In the genomic region with DNA sequence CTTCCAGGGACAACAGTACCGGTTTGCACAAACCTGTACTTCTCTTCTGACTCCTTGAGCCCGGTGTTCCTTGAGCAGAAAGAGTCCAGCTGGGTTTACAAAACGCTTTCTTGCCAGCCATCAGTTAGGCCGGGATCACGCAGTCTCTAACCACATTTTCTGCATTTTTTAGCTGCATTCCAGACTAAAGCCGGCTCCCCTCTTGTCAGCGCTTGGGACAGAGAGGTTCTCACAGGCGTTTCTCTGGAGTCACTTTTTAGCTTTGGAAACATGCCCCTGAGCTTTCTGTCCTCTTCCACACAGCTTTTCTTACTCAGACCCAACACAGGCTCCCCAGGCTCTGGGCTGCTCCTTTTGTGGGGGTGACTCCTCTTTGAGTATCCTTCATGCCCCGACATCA, we compare ENCODE assay signal across 10 mouse cellular contexts. TPM values are rescaled to one million over a fixed set of nuclear protein-coding genes. Genes with fewer than 3 reads are reported as not detected.
DNase-seq lines count a peak whose midpoint lies in the region; ATAC-seq and TF ChIP-seq lines count a peak whose summit lies in the region.
"Had no signal": no experiment of that assay in that cellular context is flagged by ENCODE, and none has a peak within 500 bp of the region (broad histone marks: within the 10 kb centered on the region; RNA-seq: fewer than 3 reads in every experiment).

No protein-coding gene starts in this region.

- no peak for DNase-seq in forebrain, embryonic 10.5 days (ENCODE audit: extremely low spot score, low spot score)
- DNase-seq in forebrain, embryonic 14.5 days (ENCODE audit: low spot score), result no peak
- DNase-seq in lung, embryonic 14.5 days, result no peak
- no peak for DNase-seq in lung, postnatal 4 days
- peak; percentile 19 for DNase-seq in midbrain, embryonic 14.5 days
- DNase-seq in right cerebral cortex, postnatal 4 days, result no peak
- no peak for DNase-seq in left cerebral cortex, postnatal 14 days (ENCODE audit: low spot score in 2 of 2)
- DNase-seq: adrenal gland, postnatal 25 days; heart, adult 18-20 months had no signal

- H3K27ac ChIP-seq in forebrain, embryonic 10.5 days, result no peak overlapping the region
- H3K27ac ChIP-seq in forebrain, embryonic 14.5 days (ENCODE audit: low read depth, low read length), result no peak overlapping the region
- no peak overlapping the region for H3K27ac ChIP-seq in lung, embryonic 14.5 days (ENCODE audit: low read depth)
- H3K27ac ChIP-seq in hindbrain, embryonic 13.5 days, result peak overlapping the region; percentile 92
- H3K27ac ChIP-seq in midbrain, embryonic 14.5 days (replicated peaks; ENCODE audit: low read depth, low read length), result no peak overlapping the region

- WGBS in forebrain, embryonic 10.5 days, result under 1% methylated on average over 9 of the region's 9 CpGs
- WGBS in forebrain, embryonic 14.5 days, result 0% methylated on average over 9 of the region's 9 CpGs
- WGBS in lung, embryonic 14.5 days, result 0% methylated on average over 9 of the region's 9 CpGs
- WGBS in hindbrain, embryonic 13.5 days, result 0% methylated on average over 9 of the region's 9 CpGs
- under 1% methylated on average over 9 of the region's 9 CpGs for WGBS in midbrain, embryonic 14.5 days

- peaks cover 83% of the 10 kb centered on the region for H3K4me1 ChIP-seq in forebrain, embryonic 10.5 days
- peaks cover 2% of the 10 kb centered on the region for H3K4me1 ChIP-seq in forebrain, embryonic 14.5 days (ENCODE audit: control insufficient read depth, insufficient read depth, low read length)
- H3K4me1 ChIP-seq in lung, embryonic 14.5 days (ENCODE audit: insufficient read depth), result no peaks in the 10 kb centered on the region
- peaks cover 92% of the 10 kb centered on the region for H3K4me1 ChIP-seq in hindbrain, embryonic 13.5 days (replicated peaks)
- H3K4me1 ChIP-seq in midbrain, embryonic 14.5 days (ENCODE audit: control insufficient read depth, insufficient read depth, low read length), result peaks cover 21% of the 10 kb centered on the region

- H3K36me3 ChIP-seq in forebrain, embryonic 10.5 days (replicated peaks), result no peaks in the 10 kb centered on the region
- H3K36me3 ChIP-seq in forebrain, embryonic 14.5 days (ENCODE audit: control insufficient read depth, insufficient read depth, low read length), result no peaks in the 10 kb centered on the region
- H3K36me3 ChIP-seq in lung, embryonic 14.5 days (ENCODE audit: insufficient read depth), result no peaks in the 10 kb centered on the region
- no peaks in the 10 kb centered on the region for H3K36me3 ChIP-seq in hindbrain, embryonic 13.5 days
- H3K36me3 ChIP-seq in midbrain, embryonic 14.5 days (ENCODE audit: control insufficient read depth, insufficient read depth, low read length), result no peaks in the 10 kb centered on the region

- peak overlapping the region; percentile 37 for H3K4me3 ChIP-seq in forebrain, embryonic 10.5 days
- no peak overlapping the region for H3K4me3 ChIP-seq in forebrain, embryonic 14.5 days (ENCODE audit: low read depth, low read length)
- peak overlapping the region; percentile 22; the same call in 1 of the 2 replicates for H3K4me3 ChIP-seq in lung, embryonic 14.5 days (ENCODE audit: low read depth, low read length)
- H3K4me3 ChIP-seq in hindbrain, embryonic 13.5 days, result peak overlapping the region; percentile 51
- H3K4me3 ChIP-seq in midbrain, embryonic 14.5 days (replicated peaks; ENCODE audit: low read depth, low read length), result peak overlapping the region; percentile 21

- H3K27me3 ChIP-seq in forebrain, embryonic 10.5 days (ENCODE audit: poor library complexity, severe bottlenecking), result peaks cover 100% of the 10 kb centered on the region
- H3K27me3 ChIP-seq in forebrain, embryonic 14.5 days (replicated peaks; ENCODE audit: control insufficient read depth, insufficient read depth, low read length), result peaks cover 98% of the 10 kb centered on the region
- H3K27me3 ChIP-seq in lung, embryonic 14.5 days (ENCODE audit: insufficient read depth, low read length), result peaks cover 100% of the 10 kb centered on the region
- peaks cover 100% of the 10 kb centered on the region for H3K27me3 ChIP-seq in hindbrain, embryonic 13.5 days
- H3K27me3 ChIP-seq in midbrain, embryonic 14.5 days (ENCODE audit: control insufficient read depth, insufficient read depth, low read length), result peaks cover 98% of the 10 kb centered on the region

- no peak for ATAC-seq in forebrain, embryonic 14.5 days
- no peak for ATAC-seq in lung, embryonic 14.5 days (ENCODE audit: insufficient read depth)
- no peak for ATAC-seq in hindbrain, embryonic 13.5 days (ENCODE audit: low FRiP score)
- ATAC-seq in midbrain, embryonic 14.5 days (ENCODE audit: low FRiP score, low TSS enrichment), result no peak

- no peak overlapping the region for H3K9ac ChIP-seq in forebrain, embryonic 14.5 days (ENCODE audit: low read length)
- H3K9ac ChIP-seq in lung, embryonic 14.5 days, result no peak overlapping the region
- H3K9ac ChIP-seq in hindbrain, embryonic 13.5 days, result peak overlapping the region; percentile 85
- H3K9ac ChIP-seq in midbrain, embryonic 14.5 days (replicated peaks; ENCODE audit: low read length), result no peak overlapping the region

- TF ChIP-seq CTCF in lung, embryonic 14.5 days (IDR thresholded peaks at IDR 0.05; ENCODE audit: low read depth), result no peak

- intact Hi-C loops in left cerebral cortex, postnatal 14 days (cut with DNase I), result no loop called here

- H3K4me2 ChIP-seq in forebrain, embryonic 14.5 days (ENCODE audit: low read length), result no peak overlapping the region
- H3K4me2 ChIP-seq in lung, embryonic 14.5 days, result peak overlapping the region; percentile 40; the same call in 1 of the 2 replicates
- H3K4me2 ChIP-seq in hindbrain, embryonic 13.5 days, result peak overlapping the region; percentile 67
- H3K4me2 ChIP-seq in midbrain, embryonic 14.5 days (ENCODE audit: low read length), result 0 out of 2 replicates have a peak overlapping the region, but pooled peaks have one; percentile 15

- no peaks in the 10 kb centered on the region for H3K9me3 ChIP-seq in forebrain, embryonic 10.5 days
- no peaks in the 10 kb centered on the region for H3K9me3 ChIP-seq in forebrain, embryonic 14.5 days (replicated peaks; ENCODE audit: control insufficient read depth, low read length)
- no peaks in the 10 kb centered on the region for H3K9me3 ChIP-seq in lung, embryonic 14.5 days (ENCODE audit: low read depth, low read length)
- no peaks in the 10 kb centered on the region for H3K9me3 ChIP-seq in hindbrain, embryonic 13.5 days
- no peaks in the 10 kb centered on the region for H3K9me3 ChIP-seq in midbrain, embryonic 14.5 days (ENCODE audit: control insufficient read depth, low read length)

RNA-seq across cellular contexts. Expression of gene Skor1, which starts 1.5 kb away (rescaled TPM):
- 0.05 TPM in 1 of 2 replicates, not detected in the other for polyA plus RNA-seq in forebrain, embryonic 10.5 days (2016; fragmentation: Nextera tagmentation; extraction: Ambion mirVana)
- 0.27 and 0.30 TPM in 2 replicates for polyA plus RNA-seq in forebrain, embryonic 14.5 days (2014; fragmentation: Nextera tagmentation; extraction: Ambion mirVana)
- polyA plus RNA-seq in lung, embryonic 14.5 days (2014; fragmentation: Nextera tagmentation; extraction: Ambion mirVana), result not detected in 2 replicates
- polyA plus RNA-seq in hindbrain, embryonic 13.5 days (2015; fragmentation: Nextera tagmentation; extraction: Ambion mirVana), result 18.5 and 25.5 TPM in 2 replicates
- polyA plus RNA-seq in midbrain, embryonic 14.5 days (2014; fragmentation: Nextera tagmentation; extraction: Ambion mirVana), result 5.0 TPM in 2 replicates
- total RNA-seq in left cerebral cortex, postnatal 14 days (2021), result under 1 TPM; 0.15 TPM
- total RNA-seq: heart, adult 18-20 months had no signal
